Mouse (Mus musculus): ENCODE results near the gene Nisch.

GRCm38 (mm10) chr14:31137791-31138190 is 79.0 kb downstream of the Nisch start:
- TF ChIP-seq CTCF (IDR thresholded peaks at IDR 0.05; ENCODE audit: extremely low read depth, insufficient read depth, insufficient read length, insufficient replicate concordance) = no peak
- TF ChIP-seq POLR2A (IDR thresholded peaks at IDR 0.05; ENCODE audit: low read depth, low read length) = no peak
